Mouse (Mus musculus) spleen, adult 2 months (tissue): Measurements from ENCODE around the gene Stk11ip.

ENCODE experiments used
- CTCF ChIP-seq: fragments of 200-500 bp; IDR thresholded peaks from 2 replicates; pipeline ENCODE4 v1.5.1; 2011; ENCODE audit warnings: mild to moderate bottlenecking, inconsistent platforms; ENCODE audit not compliant: insufficient read depth, insufficient read length, insufficient replicate concordance; ENCODE audit errors: extremely low read depth
- POLR2A ChIP-seq: fragments of 200-500 bp; IDR thresholded peaks from 2 replicates; pipeline ENCODE4 v1.6.1; 2011; ENCODE audit warnings: low read depth, low read length, inconsistent platforms

GRCm38 (mm10) chr1:75510154-75510553 is 11.2 kb upstream of the Stk11ip start:
- TF ChIP-seq CTCF (no peak), POLR2A (no peak)
